Mouse (Mus musculus) natural killer cell, adult 2 months (primary cell): ENCODE data around the gene Cby1.
"Not testable (repeated sequence)": the region's sequence is repeated elsewhere in the genome, so short reads cannot be mapped to it uniquely, and the experiment has no call there.

ENCODE experiments used
- DNase-seq, 2 experiments: peaks; one replicate each; pipeline ENCODE4 v3.0.0; 2022; ENCODE audit warnings: low spot score in 2 of 2

Gene Cby1

DNA sequence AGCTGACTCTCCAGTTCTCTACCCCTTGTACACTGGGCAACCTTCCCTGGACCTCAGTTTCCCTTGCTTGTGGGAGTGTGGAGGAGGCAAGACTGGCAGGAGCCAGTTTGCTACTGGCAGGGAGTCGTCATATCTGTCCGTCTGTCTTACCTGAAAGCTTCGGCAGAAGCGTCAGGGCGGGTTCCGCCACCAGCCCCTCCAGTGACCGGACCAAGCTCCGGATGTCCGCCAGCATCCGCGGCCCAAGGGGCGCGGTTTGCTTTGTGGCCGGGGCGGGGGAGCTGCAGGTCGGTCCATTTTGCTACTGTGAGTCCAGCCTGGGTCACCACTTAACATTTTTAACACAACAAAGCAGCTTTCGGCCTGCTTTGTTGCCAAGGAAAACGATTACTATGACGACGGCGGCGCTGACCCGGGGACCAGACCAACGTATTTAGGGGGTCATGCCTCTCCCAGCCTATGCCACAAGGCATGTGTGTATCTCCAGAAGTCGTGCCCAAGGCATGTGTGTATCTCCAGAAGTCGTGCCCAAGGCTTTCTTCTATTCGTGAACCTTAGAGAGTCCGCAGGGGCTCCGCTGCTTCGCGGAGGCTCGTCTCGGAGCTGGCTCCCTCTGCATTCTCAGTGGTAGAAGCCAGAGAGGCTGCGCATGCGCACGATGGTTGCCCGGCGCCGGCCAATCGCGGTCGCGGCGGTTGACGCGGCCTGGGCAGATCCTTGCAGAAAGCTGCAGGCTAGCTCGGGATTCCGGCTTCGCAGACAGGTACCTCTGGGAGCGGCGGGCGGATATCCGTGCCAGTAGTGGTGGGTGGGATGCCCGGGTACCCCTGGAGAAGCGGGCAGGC is at the start of gene Cby1, which contains the start of gene Fam227a:
Gene Cby1 (plus strand): TSS at position 669 of the 845 bp plus-strand sequence.
Gene Fam227a (minus strand): TSS at position 426 of the 845 bp plus-strand sequence.
- DNase-seq, result peak; percentile 92

DNA sequence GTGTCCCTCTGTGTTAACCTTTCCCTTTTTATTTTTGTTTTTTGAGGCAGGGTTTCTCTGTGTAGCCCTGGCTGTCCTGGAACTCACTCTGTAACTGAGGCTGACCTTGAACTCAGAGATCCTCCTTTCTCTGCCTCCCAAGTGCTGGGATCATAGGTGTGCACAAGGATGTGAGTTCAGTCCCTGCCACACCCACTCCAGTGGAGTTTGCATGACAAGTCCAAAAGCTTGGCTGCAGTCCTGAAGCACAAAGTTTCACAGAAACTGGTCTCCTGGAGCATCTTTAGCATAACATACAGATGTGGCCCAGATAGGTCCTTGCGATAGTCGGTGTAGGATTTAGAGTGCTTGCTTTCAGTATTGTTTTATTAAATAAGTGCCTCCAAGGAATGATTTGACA is 49.8 kb upstream of the Cby1 start:
- DNase-seq, result no peak

DNA sequence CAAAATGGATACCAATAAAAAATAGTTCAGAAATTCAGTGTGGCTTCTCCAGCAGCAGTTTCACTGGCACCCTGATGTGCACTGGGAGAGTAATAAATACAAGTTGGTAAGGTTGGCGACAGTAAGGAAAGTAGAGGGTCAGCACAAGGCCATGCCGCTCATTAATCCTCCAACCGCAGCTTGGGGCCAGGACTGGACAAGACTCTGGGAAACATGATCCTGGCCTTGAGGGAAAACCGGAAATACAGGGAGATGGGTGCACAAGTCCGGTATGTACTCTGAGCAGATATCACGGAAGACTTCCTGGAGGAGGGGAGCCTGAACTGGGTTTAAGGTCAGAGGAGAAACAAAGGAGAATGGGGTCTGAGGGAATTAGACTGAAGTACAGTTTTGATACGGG is 43.5 kb upstream of the Cby1 start:
- no peak for DNase-seq

DNA sequence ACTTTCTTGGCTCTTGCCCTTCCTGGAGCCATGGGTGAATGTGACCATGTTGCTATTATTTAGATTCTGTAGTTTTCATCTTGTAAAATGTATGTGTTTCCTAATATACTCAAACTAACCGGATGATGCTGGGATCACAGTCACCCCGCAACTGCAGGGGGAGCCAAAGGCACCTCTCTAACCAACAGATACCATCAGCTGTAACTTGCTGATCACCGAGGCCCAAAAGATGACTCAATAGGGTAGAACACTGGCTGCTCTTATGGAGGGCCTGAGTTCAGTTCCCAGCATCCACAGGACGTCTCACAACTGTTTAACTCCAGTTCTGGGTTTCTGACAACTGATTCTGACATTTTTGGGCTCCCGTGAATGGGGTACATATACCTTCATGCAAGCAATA is 42.3 kb upstream of the Cby1 start:
- DNase-seq, result no peak

DNA sequence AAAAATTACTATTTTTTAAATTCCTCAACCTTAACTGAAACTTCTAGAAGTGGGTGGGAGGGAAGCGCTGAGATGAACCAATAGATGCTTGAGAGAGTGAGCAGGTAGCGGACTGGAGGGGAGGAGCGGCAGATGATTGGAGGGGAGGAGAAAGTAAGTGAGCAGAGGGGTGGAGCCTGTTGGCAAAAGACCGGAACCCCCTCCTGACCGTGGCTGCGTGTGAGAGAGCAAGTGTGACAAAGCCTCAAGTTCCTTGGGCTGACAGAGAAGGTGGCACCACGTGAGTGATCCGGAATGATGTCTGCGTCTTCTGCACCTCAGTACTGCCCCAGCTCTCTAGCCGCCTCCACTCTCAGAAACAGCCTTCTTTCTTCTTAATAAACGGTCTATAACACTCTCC is 41.9 kb upstream of the Cby1 start:
- no peak for DNase-seq

DNA sequence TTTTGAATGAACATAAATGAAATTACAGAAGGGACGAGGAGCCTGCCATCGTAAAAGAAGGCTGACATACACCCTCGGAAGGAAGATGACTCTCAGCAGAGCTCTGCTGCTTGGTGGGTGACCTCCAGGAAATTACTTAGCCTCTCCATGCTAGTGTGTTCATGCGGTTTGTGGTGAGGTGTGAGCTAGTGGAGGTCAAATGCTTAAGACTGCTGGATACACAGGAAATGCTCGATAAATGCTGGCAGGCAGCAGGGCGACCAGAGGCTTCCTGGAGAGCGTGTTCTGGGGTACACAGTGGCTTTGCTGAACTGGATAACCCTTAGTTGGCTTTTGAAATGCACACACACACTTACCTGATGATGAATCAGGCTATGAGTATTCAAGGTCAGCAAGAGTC is 40.5 kb upstream of the Cby1 start:
- peak in 1 of 2 experiments; percentile 30 for DNase-seq

DNA sequence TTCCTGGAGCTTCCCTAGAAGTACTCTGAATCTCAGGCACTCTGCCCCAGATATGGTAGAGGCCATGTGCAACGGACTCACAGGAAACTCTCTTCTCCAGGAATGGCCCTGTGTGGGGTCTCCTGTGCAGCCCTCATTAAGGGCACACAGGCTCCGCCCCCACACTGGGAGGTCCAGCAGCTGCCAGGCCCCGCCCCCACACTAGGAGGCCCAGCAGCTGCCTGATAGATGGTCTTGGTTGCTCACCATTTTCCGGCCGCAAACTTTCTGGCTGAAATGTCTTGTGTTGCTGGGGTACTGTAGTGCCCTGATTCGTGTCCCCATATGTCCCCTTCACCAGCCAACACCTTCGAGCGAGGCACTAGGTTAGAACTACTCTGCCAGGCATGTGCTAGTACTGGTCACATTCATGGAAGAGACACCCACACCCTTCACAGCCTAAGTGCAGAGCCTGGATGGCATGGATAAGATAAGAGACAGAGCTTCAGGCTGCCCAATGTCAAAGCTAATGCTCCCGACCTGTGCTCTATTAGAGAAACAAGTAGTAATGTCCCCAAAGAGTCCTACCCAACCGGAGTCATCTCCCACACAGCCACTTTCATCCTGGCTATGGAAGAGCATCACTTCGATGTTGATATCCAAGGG is 39.1 kb upstream of the Cby1 start:
- DNase-seq, result no peak

DNA sequence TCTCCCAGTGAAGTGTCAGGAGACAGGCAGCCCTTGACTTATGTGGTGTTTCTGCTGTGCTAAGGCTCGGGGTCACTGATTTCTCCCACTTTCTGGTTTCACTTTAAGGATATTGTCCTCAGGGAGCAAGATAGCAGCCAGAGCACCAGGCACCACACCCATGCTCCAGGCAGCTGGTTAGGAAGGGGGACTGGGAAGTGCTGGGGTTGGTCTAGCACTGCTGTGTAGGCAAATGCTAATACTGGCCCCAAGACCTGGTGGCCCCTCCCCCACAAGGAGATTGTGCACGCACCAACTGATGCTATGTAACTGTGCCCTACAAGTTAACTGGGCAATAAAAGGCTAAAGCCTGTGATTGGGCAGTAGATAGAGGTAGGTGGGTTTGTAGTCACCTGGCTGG is 28.5 kb upstream of the Cby1 start:
- DNase-seq, result no peak

DNA sequence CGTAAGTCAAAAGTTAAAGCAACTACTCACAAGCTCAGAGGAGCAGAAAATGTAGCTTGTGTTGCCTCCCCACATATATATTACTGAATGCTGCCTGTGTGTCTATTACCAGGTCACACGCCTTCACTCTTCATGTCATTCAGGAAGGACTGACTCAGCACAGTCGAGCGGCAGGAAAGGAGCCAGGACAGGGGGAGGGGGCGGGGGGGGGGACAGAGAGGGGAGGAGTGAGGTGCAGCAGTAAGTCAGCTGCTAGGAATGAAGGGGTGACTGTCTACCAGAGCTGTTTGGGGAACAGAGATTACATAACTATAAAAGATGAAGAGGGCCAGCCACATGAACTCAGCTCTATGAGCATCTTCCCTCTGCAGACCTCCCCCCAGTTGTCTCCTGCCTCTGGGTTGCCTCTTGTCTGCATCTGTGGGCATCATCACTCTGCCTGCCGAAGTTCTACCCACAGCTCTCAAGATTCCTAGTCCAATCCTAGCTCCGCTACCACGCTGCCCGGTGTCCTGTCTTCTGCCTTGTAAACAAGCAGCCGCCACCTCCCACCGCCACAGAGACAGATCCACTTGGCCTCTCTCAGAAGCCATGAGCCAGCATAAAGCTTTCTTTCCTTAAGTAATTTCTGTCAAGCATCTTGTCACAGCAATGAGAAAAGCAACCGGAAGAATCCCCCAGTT is 17.7 kb upstream of the Cby1 start:
- DNase-seq, result no peak

DNA sequence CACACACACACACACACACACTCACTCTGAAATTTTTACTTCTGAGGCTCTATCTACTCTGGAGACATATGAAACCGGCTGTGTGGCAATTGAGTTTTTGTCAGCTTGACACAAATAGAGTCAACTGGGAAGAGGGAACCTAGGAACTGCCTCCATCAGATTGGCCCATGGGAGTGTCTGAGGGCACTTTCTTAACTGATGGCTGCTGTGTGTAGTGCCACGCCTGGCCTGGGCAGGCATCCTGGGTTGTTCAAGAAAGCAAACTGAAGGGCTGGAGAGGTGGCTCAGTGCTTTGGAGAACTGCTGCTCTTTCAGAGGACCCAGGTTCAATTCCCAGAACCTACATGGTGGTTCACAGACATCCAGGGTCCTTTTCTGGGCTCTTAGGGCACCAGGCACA is 13.5 kb upstream of the Cby1 start:
- DNase-seq, result no peak

DNA sequence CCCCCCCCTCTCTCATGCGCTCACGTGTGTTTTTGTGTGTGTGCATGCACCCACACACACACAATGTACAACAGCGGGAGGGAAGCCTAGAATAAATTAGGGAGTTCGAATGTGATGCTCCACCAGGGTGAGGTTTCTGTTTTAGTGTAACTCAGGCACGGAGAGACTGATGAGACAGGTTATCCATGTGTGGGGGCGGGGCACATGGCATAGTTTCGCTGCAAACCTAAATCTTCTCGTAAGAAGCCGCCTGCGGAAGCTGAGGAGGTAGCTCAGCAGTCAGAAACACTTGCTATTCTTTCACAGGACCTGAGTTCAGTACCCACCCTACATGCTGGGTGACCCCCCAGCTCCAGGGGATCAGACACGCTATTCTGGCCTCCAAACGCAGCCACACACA is 10.9 kb upstream of the Cby1 start:
- no peak for DNase-seq

DNA sequence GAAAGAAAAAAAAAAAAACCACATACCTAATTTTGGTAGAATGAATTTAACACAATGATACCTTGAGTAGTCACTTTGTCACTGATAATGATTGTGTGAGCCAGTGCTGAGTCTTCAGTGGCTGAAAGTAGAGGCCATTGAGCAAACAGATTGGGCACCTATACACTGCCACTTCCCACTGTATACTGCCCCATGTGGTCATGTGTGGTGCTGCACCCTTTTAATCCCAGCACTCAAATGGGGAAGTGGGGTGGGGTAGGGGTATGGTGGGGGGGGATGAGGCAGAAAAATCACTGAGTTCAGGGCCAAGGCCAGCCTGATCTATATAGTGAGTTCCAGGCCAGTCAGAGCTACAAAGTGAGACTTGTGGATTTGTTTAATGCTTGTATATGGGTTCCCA is 8.4 kb upstream of the Cby1 start:
- peak; percentile 39 to 70 for DNase-seq

DNA sequence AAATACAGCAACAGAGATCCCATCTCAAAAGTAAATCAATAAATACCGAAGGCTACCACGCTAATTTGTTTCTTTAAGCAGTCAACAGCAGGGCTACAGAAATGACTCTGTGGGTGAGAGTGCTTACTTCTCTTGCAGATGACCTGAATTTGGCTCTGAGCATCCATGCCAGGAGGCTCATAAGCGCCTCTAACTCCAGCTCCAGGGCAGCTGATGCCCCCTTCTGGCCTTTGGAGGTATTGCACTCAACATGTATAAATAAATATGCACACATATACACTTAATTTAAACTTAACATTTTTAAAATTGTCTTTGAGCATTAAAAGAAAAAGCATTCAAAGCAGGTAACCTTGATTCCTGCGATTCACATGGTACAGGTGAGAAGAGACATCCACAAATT is 7.5 kb upstream of the Cby1 start:
- DNase-seq, result peak in 1 of 2 experiments; percentile 34

DNA sequence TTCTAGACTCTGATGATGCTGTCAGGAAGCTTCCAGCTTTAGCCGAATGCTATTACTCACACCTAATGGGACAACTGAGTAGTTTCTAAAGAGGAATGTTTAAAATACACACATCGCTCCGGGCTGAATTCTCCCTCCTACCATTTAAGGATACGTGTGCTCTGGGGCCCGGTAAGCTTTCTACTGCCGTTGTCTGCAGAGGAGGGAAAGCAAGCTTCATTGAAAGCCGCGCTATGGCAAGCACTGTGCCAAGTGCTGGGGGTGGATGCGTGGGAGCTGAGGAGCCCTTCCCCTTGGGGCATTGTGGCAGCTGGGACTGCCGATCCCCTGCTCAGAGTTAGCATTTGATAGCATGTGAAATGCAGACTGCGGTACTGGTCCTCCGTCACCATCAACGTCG is 2.5 kb upstream of the Cby1 start:
- no peak for DNase-seq

DNA sequence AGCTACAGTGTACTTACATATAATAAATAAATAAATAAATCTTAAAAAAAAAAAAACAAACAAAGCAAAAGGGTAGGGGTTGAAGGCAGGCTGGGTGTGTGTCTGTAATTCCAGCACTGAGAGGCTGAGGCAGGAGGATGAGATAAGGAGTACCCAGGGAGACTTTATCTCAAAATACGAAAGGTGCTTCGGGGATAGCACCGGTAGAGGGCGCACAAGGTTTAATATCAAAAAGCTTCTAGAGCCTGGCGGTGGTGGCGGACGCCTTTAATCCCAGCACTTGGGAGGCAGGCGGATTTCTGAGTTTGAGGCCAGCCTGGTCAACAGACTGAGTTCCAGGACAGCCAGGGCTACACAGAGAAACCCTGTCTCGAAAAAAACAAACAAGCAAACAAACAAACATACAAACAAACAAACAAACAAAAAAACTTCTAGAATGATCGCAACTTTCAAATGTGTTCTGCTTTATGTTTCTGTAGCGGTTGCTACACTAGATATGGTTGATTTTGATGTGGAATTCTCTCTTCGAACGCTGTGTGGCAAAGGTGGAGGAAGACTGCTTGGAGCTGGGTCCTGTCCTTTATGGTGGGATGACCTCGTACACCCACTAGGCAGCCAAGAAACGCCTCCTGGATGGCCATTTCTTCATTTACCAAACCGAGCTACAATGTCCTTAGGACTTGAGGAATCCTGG is 1.0 kb upstream of the Cby1 start:
- DNase-seq, result peak; percentile 81 to 86

DNA sequence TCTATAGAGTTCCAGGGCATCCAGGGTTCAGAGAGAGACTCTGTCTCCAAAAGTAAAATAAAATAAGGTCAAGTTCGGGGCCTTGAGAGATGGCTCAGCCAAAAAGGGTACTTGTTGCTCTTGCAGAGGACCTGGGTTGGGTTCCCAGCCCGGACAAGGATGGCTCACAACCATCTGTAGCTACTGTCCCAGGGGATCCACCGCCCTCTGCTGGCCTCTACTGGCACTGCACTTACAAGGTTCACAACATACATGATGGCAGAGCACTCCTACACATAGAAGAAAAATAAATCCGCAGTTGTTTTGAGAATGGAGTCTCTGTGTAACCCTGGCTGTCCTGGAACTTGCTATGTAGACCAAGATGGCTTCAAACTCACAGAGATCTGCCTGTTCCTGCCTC is 2.9 kb downstream of the Cby1 start:
- DNase-seq, result peak; percentile 45 to 66

DNA sequence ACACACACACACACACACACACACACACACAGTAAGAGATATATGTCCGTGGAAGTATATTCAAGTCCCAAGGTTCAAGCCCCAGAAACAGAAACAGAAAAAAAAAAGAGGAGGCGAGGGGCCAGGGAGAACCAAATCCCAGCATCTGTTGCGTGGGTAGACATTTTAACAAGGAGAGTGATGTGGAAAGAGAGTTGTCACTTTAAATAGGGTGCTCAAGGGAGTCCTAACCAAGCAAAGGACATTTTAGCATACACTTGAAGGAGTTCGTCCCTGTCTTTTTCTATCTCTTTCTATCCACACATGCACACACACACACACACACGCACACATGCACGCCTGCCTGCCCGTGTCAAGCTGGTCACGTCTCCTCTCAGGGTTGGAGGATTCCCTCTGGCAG is 5.7 kb downstream of the Cby1 start:
- no peak for DNase-seq

DNA sequence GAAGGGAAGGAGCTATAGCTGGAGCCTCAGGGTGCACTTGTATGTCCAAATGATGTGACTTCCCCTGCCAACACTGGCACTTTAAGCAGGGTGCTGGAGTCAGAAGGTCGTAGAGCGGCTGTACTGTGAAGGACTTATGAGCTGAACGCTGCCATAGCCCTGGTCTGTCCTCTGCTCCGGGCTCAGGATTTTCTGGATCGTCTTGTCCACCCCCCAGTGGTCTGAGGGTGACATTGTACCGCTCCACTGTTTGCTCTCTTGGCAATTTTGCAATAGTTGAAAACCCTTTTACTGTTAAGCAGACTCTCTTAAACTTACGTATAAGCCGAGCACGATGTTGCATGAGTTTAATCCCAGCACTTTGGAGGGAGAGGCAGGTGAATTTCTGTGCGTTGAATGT is 10.2 kb downstream of the Cby1 start:
- no peak for DNase-seq

DNA sequence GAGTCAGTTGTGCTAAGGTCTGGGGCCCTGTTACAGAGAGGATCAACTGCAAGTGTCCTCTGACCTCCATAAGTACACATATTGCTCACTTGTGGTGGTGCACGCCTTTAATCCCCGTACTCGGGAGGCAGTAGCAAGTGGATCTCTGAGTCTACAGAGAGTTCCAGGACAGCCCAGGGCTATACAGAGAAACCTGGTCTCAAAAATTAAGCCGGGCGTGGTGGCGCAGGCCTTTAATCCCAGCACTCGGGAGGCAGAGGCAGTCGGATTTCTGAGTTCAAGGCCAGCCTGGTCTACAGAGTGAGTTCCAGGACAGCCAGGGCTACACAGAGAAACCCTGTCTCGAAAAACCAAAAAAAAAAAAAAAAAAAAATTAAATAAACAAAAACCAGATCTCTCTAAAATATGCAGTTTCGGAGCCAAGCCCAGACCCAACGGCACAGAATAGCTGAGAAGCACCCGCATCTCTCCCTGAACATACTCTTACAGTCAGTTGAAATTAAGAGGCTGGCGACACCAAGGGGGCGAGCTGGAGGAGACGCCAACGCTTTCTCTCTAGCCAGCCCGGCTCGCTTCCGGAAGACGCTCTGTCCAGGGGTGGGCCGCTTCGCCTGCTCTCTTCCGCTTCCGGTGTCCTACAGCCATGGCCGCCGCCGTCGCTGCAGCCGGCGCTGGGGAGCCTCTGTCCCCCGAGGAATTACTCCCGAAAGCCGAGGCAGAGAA is 11.4 kb downstream of the Cby1 start, which contains the start of gene Tomm22:
Gene Tomm22 (plus strand): TSS at position 613 of the 723 bp plus-strand sequence.
- peak; percentile 85 to 89 for DNase-seq

DNA sequence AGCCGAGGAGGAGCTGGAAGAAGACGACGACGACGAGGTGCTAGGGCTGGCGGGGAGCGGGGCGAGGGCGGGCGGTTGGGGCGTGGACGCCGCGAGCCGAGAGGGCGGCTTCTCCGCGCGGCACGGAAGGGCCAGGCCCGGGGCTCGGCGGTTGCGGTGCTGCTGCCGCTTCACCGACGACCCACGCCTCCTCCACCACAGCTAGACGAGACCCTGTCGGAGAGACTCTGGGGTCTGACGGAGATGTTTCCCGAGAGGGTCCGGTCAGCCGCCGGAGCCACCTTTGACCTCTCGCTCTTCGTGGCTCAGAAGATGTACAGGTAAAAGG is 11.9 kb downstream of the Cby1 start:
- DNase-seq, result no peak

DNA sequence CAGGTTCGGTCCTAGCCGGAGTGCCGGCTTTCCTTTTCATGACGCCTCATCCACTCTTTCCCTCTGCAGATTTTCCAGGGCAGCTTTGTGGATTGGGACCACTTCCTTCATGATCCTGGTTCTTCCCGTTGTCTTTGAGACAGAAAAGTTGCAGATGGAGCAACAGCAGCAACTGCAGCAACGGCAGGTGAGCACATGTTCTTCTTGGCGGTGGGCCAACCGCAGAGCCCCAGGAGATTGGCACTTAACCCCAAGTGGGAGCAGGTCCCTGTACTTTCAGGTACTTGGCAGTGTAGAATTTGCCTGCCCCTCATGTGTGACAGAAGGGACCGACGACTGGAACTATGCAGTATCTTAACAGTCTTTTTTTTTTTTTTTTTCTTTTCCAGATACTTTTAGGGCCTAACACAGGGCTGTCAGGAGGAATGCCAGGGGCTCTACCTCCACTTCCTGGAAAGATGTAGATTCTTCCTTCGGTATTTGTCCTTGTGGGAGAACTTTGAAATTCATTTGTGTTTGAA is 12.9 kb downstream of the Cby1 start:
- DNase-seq, result not testable (repeated sequence)
